Mouse (Mus musculus) adipocyte (in vitro differentiated cells): ENCODE measurements around the gene Dlat.

ENCODE experiments used
- DNase-seq: peaks from one replicate; pipeline ENCODE4 v3.0.0-alpha.2; 2016; ENCODE audit warnings: low spot score

Gene Dlat

DNA sequence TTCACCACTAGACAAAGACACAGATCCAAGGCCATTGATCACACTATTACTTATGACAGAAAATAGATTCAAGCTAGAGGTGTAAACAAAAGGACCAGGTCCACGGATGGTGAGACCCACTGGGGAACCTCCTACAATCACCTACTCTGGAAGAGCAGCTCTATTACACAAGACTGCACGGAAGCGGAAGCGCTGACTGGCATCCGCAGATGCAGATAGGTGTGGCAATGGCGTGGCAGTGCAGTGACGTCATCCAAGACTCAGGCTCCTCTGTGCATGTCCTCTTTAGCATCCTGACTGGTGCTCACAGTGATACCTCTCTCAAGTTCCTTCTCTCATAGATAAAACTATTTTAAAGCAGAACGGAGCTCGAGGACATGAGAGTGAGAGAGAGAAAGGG is 66.6 kb downstream of the Dlat start:
- no peak for DNase-seq

DNA sequence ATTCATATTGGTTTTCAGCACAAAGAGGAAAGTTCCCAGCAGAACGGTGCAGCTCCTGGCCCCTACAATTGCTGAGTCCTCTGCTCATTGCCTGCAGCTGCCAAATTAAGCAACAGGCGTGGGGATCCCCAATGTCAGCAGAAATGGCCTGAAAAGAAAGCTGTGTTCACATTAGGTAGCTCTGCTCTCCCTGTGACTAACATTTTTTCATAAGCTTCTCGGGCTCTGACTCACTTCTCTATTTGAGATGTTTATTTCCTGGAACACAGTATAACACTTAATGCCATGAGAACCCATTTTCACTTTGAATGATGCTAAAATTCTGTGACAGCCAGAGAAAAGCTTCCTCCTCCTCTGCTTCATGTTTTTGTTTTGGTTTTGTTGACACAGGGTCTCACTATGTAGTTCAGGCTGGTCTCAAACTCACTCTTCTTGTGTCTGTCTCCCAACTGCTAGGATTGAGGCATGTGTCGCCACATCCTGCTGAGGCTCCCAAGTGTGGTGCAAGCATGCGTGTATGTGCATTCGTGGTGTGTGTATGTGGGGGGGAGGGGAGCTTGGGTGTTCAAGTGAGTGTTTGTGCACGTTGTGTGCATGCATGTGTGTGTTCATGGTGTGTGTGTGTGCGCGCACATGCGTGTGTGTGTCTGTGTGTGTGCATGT is 68.6 kb downstream of the Dlat start:
- peak; percentile 44 for DNase-seq

DNA sequence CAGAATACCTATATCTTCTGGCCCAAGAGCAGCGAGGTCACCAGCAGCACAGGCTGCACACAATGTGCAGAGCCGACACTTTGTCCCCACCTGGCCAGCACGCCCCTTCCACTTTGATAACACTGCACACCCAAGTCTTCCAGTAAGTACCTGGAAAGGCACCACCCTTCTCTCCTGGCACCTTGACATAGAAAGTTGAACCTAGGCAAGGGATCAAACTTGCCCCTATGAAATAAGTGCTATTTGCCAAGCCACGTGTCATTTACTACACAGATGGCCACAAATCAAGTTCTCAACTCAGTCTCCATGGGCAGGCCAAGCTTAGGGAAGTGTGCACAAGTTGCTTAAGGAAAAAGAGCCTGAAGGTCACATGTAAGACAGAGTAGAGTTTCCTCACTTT is 72.6 kb downstream of the Dlat start:
- DNase-seq = peak; percentile 25

DNA sequence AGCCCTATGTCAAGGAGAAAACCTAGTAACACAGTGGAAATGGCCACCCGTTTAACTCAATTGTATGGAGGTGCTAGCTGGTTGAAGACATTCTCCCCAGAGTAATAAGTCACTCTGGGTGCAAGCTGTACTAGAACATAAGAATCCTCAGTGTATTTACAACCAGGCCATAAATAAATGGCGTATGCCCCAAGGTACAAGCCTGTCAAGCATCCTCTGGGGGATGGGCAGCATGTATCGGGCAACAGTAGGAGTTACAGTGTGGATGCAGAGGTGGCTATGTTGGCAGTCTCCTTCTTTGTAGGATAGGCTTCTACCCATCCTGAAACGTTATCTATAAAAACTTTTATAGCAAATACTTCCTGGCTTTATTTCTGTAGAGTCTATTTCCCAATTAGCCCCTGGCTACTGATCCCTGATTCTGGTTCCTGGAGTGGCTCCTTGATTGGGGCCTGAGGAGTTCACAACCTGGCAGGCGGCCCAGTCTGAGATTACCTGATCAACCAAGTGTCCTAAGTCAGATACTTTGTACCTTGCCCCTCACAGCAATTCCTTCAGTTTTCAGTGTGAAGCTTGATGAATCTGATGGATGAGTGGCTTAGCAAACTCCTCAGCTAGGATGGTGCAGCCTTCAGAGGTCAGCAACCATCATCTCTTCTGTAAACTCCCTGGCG is 74.3 kb downstream of the Dlat start:
- no peak for DNase-seq
